Mouse (Mus musculus): ENCODE data around the gene Cep290. TPM values are rescaled to one million over a fixed set of nuclear protein-coding genes. Genes with fewer than 3 reads are reported as not detected.

Gene Cep290
- polyA plus RNA-seq (2015; fragmentation: Nextera tagmentation; extraction: Ambion mirVana): 4.4 and 6.1 TPM in 2 replicates

- H3K4me3 ChIP-seq (ENCODE audit: low read length): peak within 1 kb of the TSS; percentile 92
- H3K4me1 ChIP-seq (ENCODE audit: insufficient read depth, low read length): peaks cover 9% of the 10 kb centered on the region; the same call in 1 of the 2 replicates
- under 1% methylated on average over 63 of the region's 63 CpGs for WGBS
- peak within 1 kb of the TSS; percentile 90 for H3K9ac ChIP-seq (replicated peaks; ENCODE audit: low read length)
- peak within 1 kb of the TSS; percentile 90 for H3K4me2 ChIP-seq (replicated peaks; ENCODE audit: low read depth, low read length)
- no peaks in the 10 kb centered on the region for H3K9me3 ChIP-seq (ENCODE audit: low read length)
- no peaks in the 10 kb centered on the region for H3K27me3 ChIP-seq (ENCODE audit: insufficient read depth, low read length)
- H3K27ac ChIP-seq (ENCODE audit: low read length): peak within 1 kb of the TSS; percentile 92
- H3K36me3 ChIP-seq (ENCODE audit: insufficient read depth, low read length): no peaks in the 10 kb centered on the region
- peak; percentile 99 for ATAC-seq (ENCODE audit: low FRiP score, low TSS enrichment)
Measured at GRCm38 (mm10) chr10:100487097-100487978, at the start of gene Cep290, which contains the start of gene Tmtc3. TSS of gene Cep290 (plus strand) at chr10:100487558. TSS of gene Tmtc3 (minus strand) at chr10:100487350.

GRCm38 (mm10) chr10:100449394-100449793 is 38.0 kb upstream of the Cep290 start:
- Histone ChIP-seq H3K27me3 (ENCODE audit: insufficient read depth, low read length) (no peaks in the 10 kb centered on the region), H3K9me3 (ENCODE audit: low read length) (no peaks in the 10 kb centered on the region), H3K4me1 (ENCODE audit: insufficient read depth, low read length) (no peaks in the 10 kb centered on the region), H3K36me3 (ENCODE audit: insufficient read depth, low read length) (peaks cover 15% of the 10 kb centered on the region; the same call in 1 of the 2 replicates), H3K4me3 (ENCODE audit: low read length) (no peak overlapping the region), H3K27ac (ENCODE audit: low read length) (no peak overlapping the region), H3K9ac (replicated peaks; ENCODE audit: low read length) (no peak overlapping the region), H3K4me2 (replicated peaks; ENCODE audit: low read depth, low read length) (no peak overlapping the region)
- ATAC-seq (ENCODE audit: low FRiP score, low TSS enrichment): no peak

- no peak overlapping the region for H3K4me3 ChIP-seq (ENCODE audit: low read length)
- no peaks in the 10 kb centered on the region for H3K9me3 ChIP-seq (ENCODE audit: low read length)
- no peaks in the 10 kb centered on the region for H3K27me3 ChIP-seq (ENCODE audit: insufficient read depth, low read length)
- H3K27ac ChIP-seq (ENCODE audit: low read length): no peak overlapping the region
- H3K9ac ChIP-seq (replicated peaks; ENCODE audit: low read length): no peak overlapping the region
- peaks cover 13% of the 10 kb centered on the region for H3K36me3 ChIP-seq (ENCODE audit: insufficient read depth, low read length)
- ATAC-seq (ENCODE audit: low FRiP score, low TSS enrichment): no peak
- no peaks in the 10 kb centered on the region for H3K4me1 ChIP-seq (ENCODE audit: insufficient read depth, low read length)
- no peak overlapping the region for H3K4me2 ChIP-seq (replicated peaks; ENCODE audit: low read depth, low read length)
Measured at GRCm38 (mm10) chr10:100460515-100460914, 26.8 kb upstream of the Cep290 start.

GRCm38 (mm10) chr10:100475040-100475439 is 12.3 kb upstream of the Cep290 start:
- no peaks in the 10 kb centered on the region for H3K9me3 ChIP-seq (ENCODE audit: low read length)
- no peak overlapping the region for H3K9ac ChIP-seq (replicated peaks; ENCODE audit: low read length)
- ATAC-seq (ENCODE audit: low FRiP score, low TSS enrichment): no peak
- no peak overlapping the region for H3K27ac ChIP-seq (ENCODE audit: low read length)
- peaks cover 12% of the 10 kb centered on the region; the same call in 1 of the 2 replicates for H3K36me3 ChIP-seq (ENCODE audit: insufficient read depth, low read length)
- WGBS: 55% methylated on average over 3 of the region's 3 CpGs
- H3K4me2 ChIP-seq (replicated peaks; ENCODE audit: low read depth, low read length): no peak overlapping the region
- H3K4me3 ChIP-seq (ENCODE audit: low read length): no peak overlapping the region
- H3K27me3 ChIP-seq (ENCODE audit: insufficient read depth, low read length): no peaks in the 10 kb centered on the region
- no peaks in the 10 kb centered on the region for H3K4me1 ChIP-seq (ENCODE audit: insufficient read depth, low read length)

GRCm38 (mm10) chr10:100479538-100479937 is 7.8 kb upstream of the Cep290 start:
- 87% methylated on average over 3 of the region's 3 CpGs for WGBS
- no peak for ATAC-seq (ENCODE audit: low FRiP score, low TSS enrichment)
- no peaks in the 10 kb centered on the region for H3K27me3 ChIP-seq (ENCODE audit: insufficient read depth, low read length)

GRCm38 (mm10) chr10:100486701-100487096 is 659 bp upstream of the Cep290 start:
- no peak; the same call in 1 of the 2 replicates for ATAC-seq (ENCODE audit: low FRiP score, low TSS enrichment)
- Histone ChIP-seq H3K27me3 (ENCODE audit: insufficient read depth, low read length) (no peaks in the 10 kb centered on the region), H3K4me1 (ENCODE audit: insufficient read depth, low read length) (peaks cover 9% of the 10 kb centered on the region; the same call in 1 of the 2 replicates), H3K4me3 (ENCODE audit: low read length) (peak overlapping the region; percentile 92), H3K27ac (ENCODE audit: low read length) (peak overlapping the region; percentile 92), H3K4me2 (replicated peaks; ENCODE audit: low read depth, low read length) (peak overlapping the region; percentile 90), H3K9ac (replicated peaks; ENCODE audit: low read length) (peak overlapping the region; percentile 90), H3K9me3 (ENCODE audit: low read length) (no peaks in the 10 kb centered on the region), H3K36me3 (ENCODE audit: insufficient read depth, low read length) (no peaks in the 10 kb centered on the region)
- WGBS: under 1% methylated on average over 13 of the region's 13 CpGs

More at GRCm38 (mm10) chr10:100479538-100479937, 7.8 kb upstream of the Cep290 start:
- Histone ChIP-seq H3K9ac (replicated peaks; ENCODE audit: low read length) (no peak overlapping the region), H3K4me3 (ENCODE audit: low read length) (no peak overlapping the region), H3K4me1 (ENCODE audit: insufficient read depth, low read length) (no peaks in the 10 kb centered on the region), H3K4me2 (replicated peaks; ENCODE audit: low read depth, low read length) (no peak overlapping the region), H3K36me3 (ENCODE audit: insufficient read depth, low read length) (peaks cover 8% of the 10 kb centered on the region; the same call in 1 of the 2 replicates), H3K9me3 (ENCODE audit: low read length) (no peaks in the 10 kb centered on the region), H3K27ac (ENCODE audit: low read length) (no peak overlapping the region)

- H3K9me3 ChIP-seq (ENCODE audit: low read length): no peaks in the 10 kb centered on the region
- H3K9ac ChIP-seq (replicated peaks; ENCODE audit: low read length): no peak overlapping the region
- H3K36me3 ChIP-seq (ENCODE audit: insufficient read depth, low read length): peaks cover 15% of the 10 kb centered on the region
- ATAC-seq (ENCODE audit: low FRiP score, low TSS enrichment): no peak
- 95% methylated on average over 7 of the region's 7 CpGs for whole genome bisulfite sequencing
- no peaks in the 10 kb centered on the region for H3K27me3 ChIP-seq (ENCODE audit: insufficient read depth, low read length)
- H3K4me1 ChIP-seq (ENCODE audit: insufficient read depth, low read length): peaks cover 4% of the 10 kb centered on the region; the same call in 1 of the 2 replicates
- no peak overlapping the region for H3K27ac ChIP-seq (ENCODE audit: low read length)
- no peak overlapping the region for H3K4me3 ChIP-seq (ENCODE audit: low read length)
- no peak overlapping the region for H3K4me2 ChIP-seq (replicated peaks; ENCODE audit: low read depth, low read length)
Measured at GRCm38 (mm10) chr10:100491916-100492315, 4.6 kb downstream of the Cep290 start.

GRCm38 (mm10) chr10:100498309-100498708 is 11.0 kb downstream of the Cep290 start:
- no peak overlapping the region for H3K27ac ChIP-seq (ENCODE audit: low read length)
- no peak overlapping the region for H3K4me3 ChIP-seq (ENCODE audit: low read length)
- H3K9ac ChIP-seq (replicated peaks; ENCODE audit: low read length): no peak overlapping the region
- no peaks in the 10 kb centered on the region for H3K27me3 ChIP-seq (ENCODE audit: insufficient read depth, low read length)
- no peak overlapping the region for H3K4me2 ChIP-seq (replicated peaks; ENCODE audit: low read depth, low read length)
- no peaks in the 10 kb centered on the region for H3K4me1 ChIP-seq (ENCODE audit: insufficient read depth, low read length)
- H3K9me3 ChIP-seq (ENCODE audit: low read length): no peaks in the 10 kb centered on the region
- ATAC-seq (ENCODE audit: low FRiP score, low TSS enrichment): no peak
- peaks cover 20% of the 10 kb centered on the region for H3K36me3 ChIP-seq (ENCODE audit: insufficient read depth, low read length)
- WGBS: 83% methylated on average over 3 of the region's 3 CpGs

GRCm38 (mm10) chr10:100508170-100508569 is 20.8 kb downstream of the Cep290 start:
- Histone ChIP-seq H3K4me2 (replicated peaks; ENCODE audit: low read depth, low read length) (no peak overlapping the region), H3K27me3 (ENCODE audit: insufficient read depth, low read length) (no peaks in the 10 kb centered on the region), H3K9me3 (ENCODE audit: low read length) (no peaks in the 10 kb centered on the region), H3K4me1 (ENCODE audit: insufficient read depth, low read length) (no peaks in the 10 kb centered on the region), H3K27ac (ENCODE audit: low read length) (no peak overlapping the region), H3K4me3 (ENCODE audit: low read length) (no peak overlapping the region), H3K9ac (replicated peaks; ENCODE audit: low read length) (no peak overlapping the region), H3K36me3 (ENCODE audit: insufficient read depth, low read length) (peaks cover 18% of the 10 kb centered on the region; the same call in 1 of the 2 replicates)
- ATAC-seq (ENCODE audit: low FRiP score, low TSS enrichment): no peak
- 91% methylated on average over 1 of the region's 1 CpGs for WGBS

- Histone ChIP-seq H3K27ac (ENCODE audit: low read length) (no peak overlapping the region), H3K4me2 (replicated peaks; ENCODE audit: low read depth, low read length) (no peak overlapping the region), H3K27me3 (ENCODE audit: insufficient read depth, low read length) (no peaks in the 10 kb centered on the region), H3K36me3 (ENCODE audit: insufficient read depth, low read length) (peaks cover 18% of the 10 kb centered on the region), H3K4me1 (ENCODE audit: insufficient read depth, low read length) (no peaks in the 10 kb centered on the region), H3K9ac (replicated peaks; ENCODE audit: low read length) (no peak overlapping the region), H3K4me3 (ENCODE audit: low read length) (no peak overlapping the region), H3K9me3 (ENCODE audit: low read length) (no peaks in the 10 kb centered on the region)
- no peak for ATAC-seq (ENCODE audit: low FRiP score, low TSS enrichment)
- WGBS: 81% methylated on average over 4 of the region's 4 CpGs
Measured at GRCm38 (mm10) chr10:100521617-100522016, 34.3 kb downstream of the Cep290 start.

Measured in kidney, embryonic 16.5 days (tissue).